Comparison of ENCODE assay signal across 8 mouse cellular contexts in genomic region chr4:148152547-148152946, GRCm38 (mm10). TPM values are rescaled to one million over a fixed set of nuclear protein-coding genes. Genes with fewer than 3 reads are reported as not detected.
DNase-seq lines count a peak whose midpoint lies in the region; ATAC-seq and TF ChIP-seq lines count a peak whose summit lies in the region.
"Had no signal": no experiment of that assay in that cellular context is flagged by ENCODE, and none has a peak within 500 bp of the region (broad histone marks: within the 10 kb centered on the region; RNA-seq: fewer than 3 reads in every experiment).

No protein-coding gene starts in this region.

- H3K9ac ChIP-seq in forebrain, embryonic 15.5 days (replicated peaks), result no peak overlapping the region
- no peak overlapping the region for H3K9ac ChIP-seq in kidney, postnatal 0 days (ENCODE audit: low read depth, low read length)
- no peak overlapping the region for H3K9ac ChIP-seq in hindbrain, embryonic 14.5 days

- no peak for TF ChIP-seq CTCF in kidney, postnatal 0 days (IDR thresholded peaks at IDR 0.05; ENCODE audit: low read depth)
- TF ChIP-seq CTCF in E14TG2a.4 (conservative IDR thresholded peaks at IDR 0.05; ENCODE audit: low read length), result no peak

- no peaks in the 10 kb centered on the region for H3K9me3 ChIP-seq in forebrain, embryonic 15.5 days
- no peaks in the 10 kb centered on the region for H3K9me3 ChIP-seq in forebrain, embryonic 10.5 days
- no peaks in the 10 kb centered on the region for H3K9me3 ChIP-seq in kidney, postnatal 0 days (replicated peaks; ENCODE audit: low read length)
- H3K9me3 ChIP-seq in E14TG2a.4 (ENCODE audit: low read length), result no peaks in the 10 kb centered on the region
- H3K9me3 ChIP-seq in hindbrain, embryonic 14.5 days (ENCODE audit: control insufficient read depth, low read length), result no peaks in the 10 kb centered on the region

- H3K27me3 ChIP-seq in forebrain, embryonic 15.5 days, result no peaks in the 10 kb centered on the region
- 0 out of 2 replicates have a peak, but pooled peaks cover 9% of the 10 kb centered on the region for H3K27me3 ChIP-seq in forebrain, embryonic 10.5 days (ENCODE audit: poor library complexity, severe bottlenecking)
- no peaks in the 10 kb centered on the region for H3K27me3 ChIP-seq in kidney, postnatal 0 days (ENCODE audit: insufficient read depth, low read length)
- H3K27me3 ChIP-seq in E14TG2a.4 (ENCODE audit: insufficient read depth, low read length), result no peaks in the 10 kb centered on the region
- no peaks in the 10 kb centered on the region for H3K27me3 ChIP-seq in hindbrain, embryonic 14.5 days (ENCODE audit: control insufficient read depth, insufficient read depth, low read length)

- H3K36me3 ChIP-seq in forebrain, embryonic 15.5 days, result peaks cover 40% of the 10 kb centered on the region
- H3K36me3 ChIP-seq in forebrain, embryonic 10.5 days (replicated peaks), result peaks cover 66% of the 10 kb centered on the region
- H3K36me3 ChIP-seq in kidney, postnatal 0 days (ENCODE audit: insufficient read depth, low read length), result 0 out of 2 replicates have a peak, but pooled peaks cover 11% of the 10 kb centered on the region
- H3K36me3 ChIP-seq in E14TG2a.4 (ENCODE audit: insufficient read depth, low read length), result peaks cover 60% of the 10 kb centered on the region
- peaks cover 67% of the 10 kb centered on the region for H3K36me3 ChIP-seq in hindbrain, embryonic 14.5 days (replicated peaks; ENCODE audit: control insufficient read depth, insufficient read depth)

- H3K4me1 ChIP-seq in forebrain, embryonic 15.5 days, result peaks cover 15% of the 10 kb centered on the region
- H3K4me1 ChIP-seq in forebrain, embryonic 10.5 days, result peaks cover 28% of the 10 kb centered on the region
- H3K4me1 ChIP-seq in kidney, postnatal 0 days (replicated peaks; ENCODE audit: insufficient read depth, low read length), result peaks cover 14% of the 10 kb centered on the region
- H3K4me1 ChIP-seq in E14TG2a.4 (replicated peaks; ENCODE audit: low read depth, low read length), result peaks cover 84% of the 10 kb centered on the region
- 0 out of 2 replicates have a peak, but pooled peaks cover 7% of the 10 kb centered on the region for H3K4me1 ChIP-seq in hindbrain, embryonic 14.5 days (replicated peaks; ENCODE audit: control insufficient read depth, insufficient read depth, low read length)

- peak overlapping the region; percentile 92 for H3K27ac ChIP-seq in forebrain, embryonic 15.5 days (replicated peaks)
- no peak overlapping the region for H3K27ac ChIP-seq in forebrain, embryonic 10.5 days
- peak overlapping the region; percentile 92; the same call in 1 of the 2 replicates for H3K27ac ChIP-seq in kidney, postnatal 0 days
- H3K27ac ChIP-seq in hindbrain, embryonic 14.5 days, result peak overlapping the region; percentile 93; the same call in 1 of the 2 replicates

- ATAC-seq in forebrain, embryonic 15.5 days (replicated peaks), result no peak
- no peak for ATAC-seq in kidney, postnatal 0 days (replicated peaks; ENCODE audit: low FRiP score, low read depth)
- no peak for ATAC-seq in hindbrain, embryonic 14.5 days (ENCODE audit: low FRiP score)

- WGBS in forebrain, embryonic 15.5 days, result 81% methylated on average over 5 of the region's 5 CpGs
- 84% methylated on average over 5 of the region's 5 CpGs for WGBS in forebrain, embryonic 10.5 days
- WGBS in kidney, postnatal 0 days, result 79% methylated on average over 5 of the region's 5 CpGs
- 86% methylated on average over 5 of the region's 5 CpGs for WGBS in hindbrain, embryonic 14.5 days

- no peak overlapping the region for H3K4me3 ChIP-seq in forebrain, embryonic 15.5 days
- H3K4me3 ChIP-seq in forebrain, embryonic 10.5 days, result no peak overlapping the region
- no peak overlapping the region for H3K4me3 ChIP-seq in kidney, postnatal 0 days (replicated peaks; ENCODE audit: low read depth, low read length)
- 0 out of 2 replicates have a peak overlapping the region, but pooled peaks have one; percentile 81 for H3K4me3 ChIP-seq in E14TG2a.4 (replicated peaks; ENCODE audit: low read length)
- H3K4me3 ChIP-seq in hindbrain, embryonic 14.5 days (replicated peaks; ENCODE audit: low read length), result no peak overlapping the region

- no peak overlapping the region for H3K4me2 ChIP-seq in forebrain, embryonic 15.5 days (replicated peaks)
- no peak overlapping the region for H3K4me2 ChIP-seq in kidney, postnatal 0 days (ENCODE audit: low read length)
- no peak overlapping the region for H3K4me2 ChIP-seq in hindbrain, embryonic 14.5 days (replicated peaks)

- DNase-seq in forebrain, embryonic 10.5 days (ENCODE audit: extremely low spot score, low spot score), result no peak
- no peak for DNase-seq in kidney, postnatal 0 days (ENCODE audit: low spot score)
- DNase-seq in kidney, adult 9 months, result no peak
- no peak for DNase-seq in hindbrain, embryonic 14.5 days (ENCODE audit: low spot score)
- no peak for DNase-seq in spleen, adult 12 weeks (ENCODE audit: low spot score)

RNA-seq across cellular contexts. Expression of gene Fbxo6, which starts 0.6 kb away (rescaled TPM):
- polyA plus RNA-seq in forebrain, embryonic 15.5 days (2015; fragmentation: Nextera tagmentation; extraction: Ambion mirVana), result 15.6 and 18.0 TPM in 2 replicates
- polyA plus RNA-seq in forebrain, embryonic 10.5 days (2016; fragmentation: Nextera tagmentation; extraction: Ambion mirVana), result 8.4 and 10.4 TPM in 2 replicates
- polyA plus RNA-seq in kidney, postnatal 0 days (2015; fragmentation: Nextera tagmentation; extraction: Ambion mirVana), result 28.5 and 33.7 TPM in 2 replicates
- polyA plus RNA-seq in hindbrain, embryonic 14.5 days (2014; fragmentation: Nextera tagmentation; extraction: Ambion mirVana), result 18.1 and 18.3 TPM in 2 replicates

RNA-seq across cellular contexts. Expression of gene Fbxo44, which starts 7.7 kb away (rescaled TPM):
- 60.7 and 64.6 TPM in 2 replicates for polyA plus RNA-seq in forebrain, embryonic 15.5 days (2015; fragmentation: Nextera tagmentation; extraction: Ambion mirVana)
- 33.4 and 34.4 TPM in 2 replicates for polyA plus RNA-seq in forebrain, embryonic 10.5 days (2016; fragmentation: Nextera tagmentation; extraction: Ambion mirVana)
- polyA plus RNA-seq in kidney, postnatal 0 days (2015; fragmentation: Nextera tagmentation; extraction: Ambion mirVana), result 30.2 and 30.5 TPM in 2 replicates
- 98.6 and 101 TPM in 2 replicates for polyA plus RNA-seq in hindbrain, embryonic 14.5 days (2014; fragmentation: Nextera tagmentation; extraction: Ambion mirVana)

RNA-seq across cellular contexts. Expression of gene Fbxo2, which starts 7.9 kb away (rescaled TPM):
- polyA plus RNA-seq in forebrain, embryonic 15.5 days (2015; fragmentation: Nextera tagmentation; extraction: Ambion mirVana), result 4.5 and 4.7 TPM in 2 replicates
- 0.97 and 1.4 TPM in 2 replicates for polyA plus RNA-seq in forebrain, embryonic 10.5 days (2016; fragmentation: Nextera tagmentation; extraction: Ambion mirVana)
- 2.5 and 3.7 TPM in 2 replicates for polyA plus RNA-seq in kidney, postnatal 0 days (2015; fragmentation: Nextera tagmentation; extraction: Ambion mirVana)
- 13.1 and 14.0 TPM in 2 replicates for polyA plus RNA-seq in hindbrain, embryonic 14.5 days (2014; fragmentation: Nextera tagmentation; extraction: Ambion mirVana)
- polyA plus RNA-seq: CD4-positive, CD25-positive, alpha-beta regulatory T cell, adult 4 months had no signal

RNA-seq across cellular contexts. Expression of gene Draxin, which starts 22.0 kb away (rescaled TPM):
- polyA plus RNA-seq in forebrain, embryonic 15.5 days (2015; fragmentation: Nextera tagmentation; extraction: Ambion mirVana), result 21.2 TPM in 2 replicates
- polyA plus RNA-seq in forebrain, embryonic 10.5 days (2016; fragmentation: Nextera tagmentation; extraction: Ambion mirVana), result 1.6 and 2.2 TPM in 2 replicates
- polyA plus RNA-seq in kidney, postnatal 0 days (2015; fragmentation: Nextera tagmentation; extraction: Ambion mirVana), result 0.14 and 0.24 TPM in 2 replicates
- 16.9 and 17.4 TPM in 2 replicates for polyA plus RNA-seq in hindbrain, embryonic 14.5 days (2014; fragmentation: Nextera tagmentation; extraction: Ambion mirVana)
- polyA plus RNA-seq: CD4-positive, CD25-positive, alpha-beta regulatory T cell, adult 4 months had no signal

RNA-seq across cellular contexts. Expression of gene Mad2l2, which starts 22.4 kb away (rescaled TPM):
- polyA plus RNA-seq in forebrain, embryonic 15.5 days (2015; fragmentation: Nextera tagmentation; extraction: Ambion mirVana), result 123 and 127 TPM in 2 replicates
- polyA plus RNA-seq in forebrain, embryonic 10.5 days (2016; fragmentation: Nextera tagmentation; extraction: Ambion mirVana), result 61.8 and 64.5 TPM in 2 replicates
- polyA plus RNA-seq in kidney, postnatal 0 days (2015; fragmentation: Nextera tagmentation; extraction: Ambion mirVana), result 73.1 and 77.2 TPM in 2 replicates
- polyA plus RNA-seq in hindbrain, embryonic 14.5 days (2014; fragmentation: Nextera tagmentation; extraction: Ambion mirVana), result 114 and 124 TPM in 2 replicates
